Mouse (Mus musculus) brain, embryonic 18.5 days (tissue): ENCODE measurements at regions not wholly inside any gene's neighbourhood (a gene's known extent, or its start where the extent isn't known, plus 50 kb on each side); places are given as distances from the start of the nearest gene placed in this dataset.

Experiments
- DNase-seq: peaks from one replicate; pipeline ENCODE4 v3.0.0-alpha.2; 2012; ENCODE audit warnings: low read depth, low spot score

DNA sequence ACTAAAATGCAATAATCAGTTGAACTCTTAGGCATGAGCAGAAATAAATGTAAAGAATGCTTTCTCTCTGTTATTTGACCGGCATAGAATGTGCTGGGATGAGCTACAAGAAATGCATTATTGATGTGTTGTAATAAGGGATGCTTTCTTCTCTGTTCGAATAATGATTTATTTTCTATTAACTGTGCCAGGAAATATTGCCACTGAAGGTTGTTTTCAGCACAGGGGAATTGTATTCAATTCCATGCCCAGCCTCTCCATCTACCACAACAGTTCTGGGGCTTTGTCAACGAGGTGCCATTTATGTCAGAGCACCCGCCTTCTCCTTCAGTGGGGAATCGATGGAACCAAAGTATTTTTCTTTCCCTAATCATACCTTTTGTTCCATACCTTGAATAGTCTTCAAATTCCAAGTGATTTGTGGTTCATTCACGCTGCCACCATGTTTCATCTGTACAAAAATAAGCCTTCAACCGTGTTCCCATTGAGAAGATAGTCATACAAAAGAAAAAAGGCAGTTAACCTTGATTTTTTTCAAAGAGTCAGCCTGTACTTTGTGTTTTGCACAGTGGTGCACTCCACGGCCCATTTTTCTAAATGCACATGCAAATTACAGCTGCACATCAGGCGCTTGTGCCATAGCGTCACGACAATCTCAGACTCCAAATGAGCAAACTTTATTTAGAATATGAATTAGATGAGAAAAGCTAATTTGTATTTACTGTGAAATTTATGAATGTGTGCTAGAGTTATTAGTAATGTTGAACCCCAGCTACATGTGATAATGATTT lies 65.1 kb upstream of the Gpr141 start:
- DNase-seq = no peak

DNA sequence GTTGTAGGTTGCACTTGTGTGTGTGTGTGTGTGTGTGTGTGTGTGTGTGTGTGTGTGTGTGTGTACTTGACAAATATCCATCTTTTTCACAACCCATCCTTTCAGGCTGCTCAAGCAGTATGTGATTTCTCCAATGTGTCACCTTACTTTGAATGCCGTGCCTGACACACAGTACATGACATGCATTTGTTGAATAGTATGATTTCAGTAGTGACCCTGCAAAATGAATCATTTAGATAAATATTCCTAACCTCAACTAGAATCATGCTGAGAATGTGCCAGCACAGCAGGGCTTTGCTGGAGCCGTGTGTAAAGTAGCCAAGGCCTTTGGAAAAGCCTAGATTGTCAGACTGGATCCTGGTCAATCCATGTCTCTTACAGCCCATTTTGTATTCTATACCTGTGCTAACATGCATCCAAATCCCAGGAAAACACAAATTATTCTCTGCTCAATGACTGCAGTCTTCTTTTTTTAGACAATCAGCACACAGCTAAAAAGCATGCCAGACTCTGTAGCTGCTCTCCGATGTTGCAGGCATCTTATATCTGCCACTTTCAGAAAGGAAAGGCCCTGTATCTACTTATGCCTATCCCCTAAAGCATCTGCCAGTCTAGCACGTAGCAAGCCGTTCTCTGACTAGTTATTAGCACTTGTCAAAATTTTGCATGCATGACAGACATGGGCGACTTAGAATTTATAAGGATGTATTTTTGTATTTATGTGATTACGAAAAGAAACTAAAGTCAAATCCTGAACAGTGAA lies 60.0 kb upstream of the Gpr141 start:
- DNase-seq = no peak

DNA sequence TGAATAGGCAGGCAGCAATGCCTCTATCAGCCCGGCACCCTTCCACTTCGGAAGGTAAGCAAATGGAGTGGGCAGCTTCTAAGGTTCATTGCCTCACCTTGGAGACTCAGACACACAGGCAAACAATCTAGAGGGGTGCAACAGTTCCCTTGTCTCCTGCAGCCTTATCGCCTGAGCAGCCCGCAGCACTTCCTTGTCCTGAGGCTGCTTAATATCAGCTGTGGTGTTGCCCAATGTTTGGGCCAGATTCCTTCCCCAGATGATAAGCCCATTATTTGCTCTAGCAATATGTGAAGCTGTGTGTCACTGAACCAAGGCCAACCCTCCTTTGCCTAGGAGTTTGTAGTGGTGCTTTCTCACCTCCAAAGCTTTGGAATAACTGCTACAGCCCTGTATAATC lies 58.8 kb upstream of the Gpr141 start:
- no peak for DNase-seq

DNA sequence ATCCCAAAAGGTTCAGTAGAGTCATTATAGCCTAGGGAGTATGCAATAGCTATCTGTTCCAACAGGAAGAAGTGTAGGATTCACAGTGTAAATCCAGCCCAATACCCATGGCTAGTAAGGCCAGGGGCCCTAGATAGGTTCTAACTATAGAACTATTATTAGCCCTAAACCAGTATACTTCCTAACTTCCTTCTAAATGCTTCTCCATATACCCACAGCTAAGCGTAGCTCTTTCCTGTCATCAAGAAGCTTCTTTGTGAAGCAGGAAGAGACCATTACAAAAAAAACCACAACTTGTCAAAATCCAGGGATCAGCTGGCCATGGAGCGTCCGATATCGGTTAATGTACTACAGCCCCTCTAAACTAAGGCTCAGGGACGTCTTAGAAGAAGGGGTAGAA lies 57.7 kb upstream of the Gpr141 start:
- no peak for DNase-seq

DNA sequence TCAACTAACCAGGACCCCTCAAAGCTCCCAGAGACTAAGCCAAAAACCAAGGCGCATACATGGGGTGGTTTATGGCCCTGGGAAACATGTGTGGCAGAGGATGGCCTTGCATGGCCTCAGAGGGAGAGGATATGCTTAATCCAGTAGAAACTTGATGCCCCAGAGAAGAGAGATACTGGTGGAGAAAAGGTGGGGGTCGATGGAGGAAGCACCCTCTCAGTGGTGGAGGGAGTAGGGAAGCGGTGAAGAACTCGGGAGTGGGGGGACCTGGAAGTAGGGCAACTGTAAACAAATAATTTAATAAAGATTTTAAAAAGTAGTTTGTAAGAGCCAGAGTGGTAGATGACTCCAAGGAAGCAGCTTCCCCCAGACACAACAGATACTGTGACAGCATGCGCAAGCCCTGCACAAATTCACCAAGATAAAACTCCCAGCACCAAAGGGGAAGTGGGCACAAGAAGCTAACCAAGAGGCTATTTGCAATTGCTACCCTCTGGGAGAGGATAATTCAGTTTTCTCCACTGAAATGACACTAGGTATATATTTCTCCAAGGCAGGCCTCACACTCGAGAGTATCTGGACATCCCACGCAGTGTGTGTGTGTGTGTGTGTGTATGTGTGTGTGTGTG lies 50.7 kb upstream of the Gpr141 start:
- no peak for DNase-seq
